Comparison of ENCODE assay signal across 8 mouse cellular contexts in genomic region chr9:66511580-66512350, GRCm38 (mm10). TPM values are rescaled to one million over a fixed set of nuclear protein-coding genes. Genes with fewer than 3 reads are reported as not detected.
DNase-seq lines count a peak whose midpoint lies in the region; ATAC-seq and TF ChIP-seq lines count a peak whose summit lies in the region.

No protein-coding gene starts in this region.

- ATAC-seq in activated CD4-positive, CD25-positive, alpha-beta regulatory T cell, adult 4 months = peak; percentile 78
- ATAC-seq in inflammation-experienced regulatory T-cells, adult 6 months = peak; percentile 80
- peak; percentile 64 for ATAC-seq in megakaryocyte-erythroid progenitor cell, adult 5-6 weeks (replicated peaks; ENCODE audit: low FRiP score, low TSS enrichment, poor library complexity, severe bottlenecking)

- H3K4me3 ChIP-seq in cortical plate, adult 2 months (ENCODE audit: insufficient read depth, low read length) = peak overlapping the region; percentile 47

- intact Hi-C loops in left cerebral cortex, postnatal 10 days (cut with DNase I) = loop anchor here (5.0 to 10.0 kb wide), 4 partner anchors 83 to 463 kb away; partner anchors contain the start of genes Lactb and Usp3

- TF ChIP-seq CTCF in cortical plate, adult 2 months (IDR thresholded peaks at IDR 0.05; ENCODE audit: extremely low read depth, insufficient read depth, low read length) = no peak

- H3K4me1 ChIP-seq in cortical plate, adult 2 months (ENCODE audit: control insufficient read depth, insufficient read depth, low read length) = peaks cover 5% of the 10 kb centered on the region; the same call in 1 of the 2 replicates

- peak; percentile 93 for DNase-seq in gastrocnemius, postnatal 10 days
- peak; percentile 95 to 98 for DNase-seq in left cerebral cortex, postnatal 10 days (ENCODE audit: extremely low spot score in 1 of 2, low spot score in 2 of 2)
- DNase-seq in right cerebral cortex, postnatal 25 days = peak; percentile 99
- peak; percentile 94 to 95 for DNase-seq in urinary bladder, postnatal 4 days (ENCODE audit: low spot score in 2 of 2)

- peak overlapping the region; percentile 90 for H3K27ac ChIP-seq in cortical plate, adult 2 months (ENCODE audit: insufficient read depth, low read length)

- TF ChIP-seq POLR2A in cortical plate, adult 2 months (IDR thresholded peaks at IDR 0.05; ENCODE audit: extremely low read depth, insufficient read depth, low read length) = peak; percentile 48; the same call in 1 of the 2 replicates

RNA-seq across cellular contexts. Expression of gene Fbxl22, which starts 2.6 kb away (rescaled TPM):
- polyA plus RNA-seq in activated CD4-positive, CD25-positive, alpha-beta regulatory T cell, adult 4 months (2017; shearing (Covaris generic)) = 1 to 10 TPM; 1.6 to 3.9 TPM
- polyA plus RNA-seq in cortical plate, adult 2 months (2012; rRNA removed) = 0.34 and 0.40 TPM in 2 replicates
- 10 to 100 TPM; 36.0 to 38.6 TPM for total RNA-seq in gastrocnemius, postnatal 10 days (2021)
- 1 to 10 TPM; 2.1 to 3.2 (median 3.1) TPM for polyA plus RNA-seq in inflammation-experienced regulatory T-cells, adult 6 months (2017; shearing (Covaris generic))
- total RNA-seq in left cerebral cortex, postnatal 10 days (2021) = under 1 TPM; 0.28 to 0.36 TPM
- total RNA-seq in megakaryocyte-erythroid progenitor cell, adult 5-6 weeks (2014; fragmentation: Nextera tagmentation) = 0.63 TPM in 1 of 2 replicates, not detected in the other
- 0.89 and 1.2 TPM in 2 replicates for total RNA-seq in megakaryocyte-erythroid progenitor cell, adult 5-6 weeks (2017)

Comparison
In these comparisons a context has a peak if more than half of its experiments do, and no peak if none do; other contexts are left out.
1. Peak in every context shown above with its lines: DNase-seq, ATAC-seq, H3K4me3 ChIP-seq and H3K27ac ChIP-seq.
2. RNA of gene Fbxl22, which starts 2.6 kb away (total RNA-seq): 36.0 to 38.6 TPM in gastrocnemius, postnatal 10 days; 0.63 to 1.2 TPM in megakaryocyte-erythroid progenitor cell, adult 5-6 weeks and 0.28 to 0.36 TPM in left cerebral cortex, postnatal 10 days; every median in the first group is over 10 times any median in the second.